Mouse (Mus musculus): ENCODE data around the gene Bmp2k.

Gene Bmp2k

GRCm38 (mm10) chr5:96972474-96973130 is 24.9 kb upstream of the Bmp2k start:
- no peak for DNase-seq (ENCODE audit: low read depth, low spot score)

- DNase-seq (ENCODE audit: low read depth, low spot score): no peak
Measured at GRCm38 (mm10) chr5:96973714-96974113, 23.8 kb upstream of the Bmp2k start.

DNA sequence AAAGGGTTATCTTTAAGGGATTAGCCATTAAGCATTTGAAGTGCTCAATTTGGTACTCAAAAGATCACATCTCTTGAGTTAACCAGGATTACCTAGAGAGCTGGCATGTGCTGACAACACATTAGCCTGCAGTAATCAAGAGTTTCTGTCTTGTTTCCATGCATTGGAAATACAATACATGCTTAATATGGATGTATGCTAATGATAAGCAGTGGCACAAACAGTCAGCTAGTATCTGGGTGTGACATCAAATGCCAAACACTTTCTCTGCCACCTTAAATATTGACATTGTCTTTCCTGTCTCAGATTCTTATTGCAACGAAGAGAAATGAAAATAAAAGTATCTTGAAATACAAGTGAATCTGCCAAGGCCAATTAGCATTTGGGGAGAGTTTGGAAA is 22.8 kb upstream of the Bmp2k start:
- no peak for DNase-seq (ENCODE audit: low read depth, low spot score)

GRCm38 (mm10) chr5:96975112-96975511 is 22.4 kb upstream of the Bmp2k start:
- no peak for DNase-seq (ENCODE audit: low read depth, low spot score)

- no peak for DNase-seq (ENCODE audit: low read depth, low spot score)
Measured at GRCm38 (mm10) chr5:96976150-96976549, 21.3 kb upstream of the Bmp2k start.

DNA sequence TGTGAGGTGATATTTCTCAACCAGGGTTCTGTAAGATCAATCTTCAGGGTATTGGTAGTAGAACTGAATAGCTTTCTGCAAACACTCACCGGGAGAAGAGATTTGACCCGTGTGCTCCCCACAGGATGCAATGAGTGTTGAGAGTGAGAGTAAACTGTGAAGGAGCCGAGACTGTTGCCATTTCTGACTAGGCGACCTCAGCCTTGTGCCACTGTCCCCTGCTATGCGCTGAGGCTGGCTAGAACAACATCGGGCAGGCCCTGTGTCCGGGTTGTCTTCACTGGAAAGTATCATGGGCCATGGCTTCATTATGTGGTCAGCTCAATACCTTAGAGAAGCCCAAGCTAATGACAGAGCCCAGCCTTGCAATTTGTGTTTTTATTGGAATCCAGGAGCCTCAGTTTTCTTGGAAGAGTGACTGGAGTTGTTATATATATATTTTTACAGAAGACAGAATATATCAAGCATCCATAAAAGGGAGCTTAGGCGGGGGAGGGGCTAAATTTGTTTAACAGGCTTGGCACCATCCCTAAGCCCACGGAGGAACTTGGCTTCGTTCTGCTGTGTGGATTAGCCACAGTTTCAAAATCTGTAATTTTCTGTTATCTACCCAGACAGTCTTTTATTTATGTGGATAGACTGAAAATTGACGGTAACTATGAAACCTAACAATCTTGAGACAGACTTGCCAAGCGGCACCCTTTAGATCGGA is 18.0 kb upstream of the Bmp2k start:
- DNase-seq (ENCODE audit: low read depth, low spot score): no peak

DNA sequence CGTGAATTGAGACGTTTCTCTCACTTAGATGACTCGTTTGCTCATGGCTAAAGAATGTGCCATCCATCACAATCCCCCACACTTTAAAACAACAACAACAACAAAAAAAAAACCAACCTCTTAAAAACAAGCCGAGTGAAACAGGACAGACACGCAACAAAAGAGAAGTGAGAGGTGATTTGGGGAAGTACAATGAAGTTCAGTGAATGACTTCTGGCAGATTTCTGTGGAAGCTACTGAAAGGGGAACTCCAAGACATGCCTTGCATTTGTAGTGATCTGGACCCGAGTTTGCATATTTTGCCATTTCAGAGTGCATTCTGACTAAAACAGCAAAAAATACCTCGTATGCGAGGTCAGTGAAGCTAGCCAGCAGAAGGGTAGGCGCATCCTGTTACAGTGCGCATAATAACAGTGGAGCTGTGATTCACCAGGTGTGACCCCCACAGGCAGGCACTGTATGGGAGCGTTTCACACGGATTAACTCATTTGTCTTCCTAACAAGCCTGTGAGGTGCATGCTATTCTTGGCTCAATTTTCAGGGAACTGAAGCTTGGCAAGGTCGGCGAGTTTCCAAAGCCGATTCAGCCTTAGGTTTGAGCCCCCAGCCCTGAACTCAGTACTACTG is 17.4 kb upstream of the Bmp2k start:
- DNase-seq (ENCODE audit: low read depth, low spot score): no peak

DNA sequence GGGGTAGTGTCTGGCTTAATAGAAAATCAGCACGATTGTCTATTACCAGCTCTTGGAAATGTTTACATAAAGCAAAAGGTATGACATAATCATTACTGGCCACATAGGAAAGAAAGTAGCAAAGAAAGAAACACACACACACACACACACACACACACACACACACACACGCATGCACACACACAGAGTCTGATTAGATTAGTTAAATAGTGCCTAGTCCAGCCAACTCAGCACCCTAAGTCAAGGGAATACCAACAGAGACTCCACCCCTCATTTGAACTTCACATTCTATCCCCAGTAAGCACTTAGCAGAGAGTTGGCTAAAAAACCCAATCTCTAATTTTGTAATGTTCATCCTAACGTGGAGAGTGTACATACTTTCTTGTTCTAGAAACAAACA is 15.5 kb upstream of the Bmp2k start:
- no peak for DNase-seq (ENCODE audit: low read depth, low spot score)

- no peak for DNase-seq (ENCODE audit: low read depth, low spot score)
Measured at GRCm38 (mm10) chr5:96983142-96983541, 14.3 kb upstream of the Bmp2k start.

- DNase-seq (ENCODE audit: low read depth, low spot score): no peak
Measured at GRCm38 (mm10) chr5:96986850-96987249, 10.6 kb upstream of the Bmp2k start.

DNA sequence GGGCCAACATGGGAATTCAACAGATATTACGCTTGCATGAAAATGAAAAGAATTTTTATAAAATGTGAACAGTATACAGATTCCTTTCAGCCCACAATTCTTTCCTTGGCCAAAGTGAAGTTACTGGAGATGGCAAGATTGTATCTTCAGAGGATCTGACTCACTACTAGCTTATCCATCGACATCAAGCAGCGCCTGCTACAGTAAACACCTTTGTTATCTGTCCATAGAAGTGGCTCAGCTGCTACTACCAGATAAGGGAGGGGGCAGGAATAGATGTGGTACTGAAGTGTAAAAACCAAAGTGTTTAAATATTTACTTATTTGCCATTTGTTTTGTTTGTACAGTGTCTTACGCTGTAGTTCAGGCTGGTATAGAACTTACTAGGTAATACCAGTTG is 8.6 kb upstream of the Bmp2k start:
- no peak for DNase-seq (ENCODE audit: low read depth, low spot score)

- DNase-seq (ENCODE audit: low read depth, low spot score): no peak
Measured at GRCm38 (mm10) chr5:96991156-96991555, 6.3 kb upstream of the Bmp2k start.

GRCm38 (mm10) chr5:96992651-96993050 is 4.8 kb upstream of the Bmp2k start:
- no peak for DNase-seq (ENCODE audit: low read depth, low spot score)

- no peak for DNase-seq (ENCODE audit: low read depth, low spot score)
Measured at GRCm38 (mm10) chr5:96993057-96993456, 4.4 kb upstream of the Bmp2k start.

GRCm38 (mm10) chr5:96995791-96996190 is 1.7 kb upstream of the Bmp2k start:
- DNase-seq (ENCODE audit: low read depth, low spot score): no peak

- DNase-seq (ENCODE audit: low read depth, low spot score): no peak
Measured at GRCm38 (mm10) chr5:96996401-96997309, 834 bp upstream of the Bmp2k start.

DNA sequence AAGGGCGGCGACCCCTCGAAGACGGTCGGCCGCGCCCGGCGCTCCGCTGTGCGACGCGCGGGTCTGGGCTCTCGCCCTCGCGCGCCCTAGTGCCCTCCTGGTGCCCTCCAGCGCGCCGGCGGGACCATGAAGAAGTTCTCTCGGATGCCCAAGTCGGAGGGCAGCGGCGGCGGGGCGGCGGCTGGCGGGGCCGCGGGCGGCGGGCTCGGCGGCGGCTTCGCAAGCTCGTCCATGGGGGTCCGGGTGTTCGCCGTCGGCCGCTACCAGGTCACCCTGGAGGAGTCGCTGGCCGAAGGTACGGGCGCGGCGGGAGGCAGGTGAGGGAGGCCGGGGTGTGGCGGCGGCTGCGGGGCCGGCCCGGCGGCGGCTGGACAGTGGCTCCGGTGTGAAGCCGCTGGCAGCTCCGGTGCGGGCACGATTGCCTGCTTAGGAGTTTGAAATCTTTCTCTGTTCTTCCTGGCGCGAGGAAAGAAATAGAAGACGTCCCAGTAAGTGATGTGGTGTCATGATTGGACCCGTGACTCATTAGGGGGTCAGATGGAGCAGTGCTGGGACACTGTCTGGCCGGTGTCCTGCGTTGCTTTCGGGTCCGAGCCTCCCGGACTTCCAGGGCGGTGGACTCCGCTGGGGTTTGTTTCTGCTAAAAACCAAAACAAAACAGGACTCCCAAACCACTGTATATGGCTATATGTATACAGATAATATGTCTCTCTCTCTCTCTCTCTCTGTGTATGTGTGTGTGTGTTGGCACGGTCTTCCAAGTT is 495 bp downstream of the Bmp2k start:
- no peak for DNase-seq (ENCODE audit: low read depth, low spot score)

- no peak for DNase-seq (ENCODE audit: low read depth, low spot score)
Measured at GRCm38 (mm10) chr5:96998566-96998907, 1.0 kb downstream of the Bmp2k start.

DNA sequence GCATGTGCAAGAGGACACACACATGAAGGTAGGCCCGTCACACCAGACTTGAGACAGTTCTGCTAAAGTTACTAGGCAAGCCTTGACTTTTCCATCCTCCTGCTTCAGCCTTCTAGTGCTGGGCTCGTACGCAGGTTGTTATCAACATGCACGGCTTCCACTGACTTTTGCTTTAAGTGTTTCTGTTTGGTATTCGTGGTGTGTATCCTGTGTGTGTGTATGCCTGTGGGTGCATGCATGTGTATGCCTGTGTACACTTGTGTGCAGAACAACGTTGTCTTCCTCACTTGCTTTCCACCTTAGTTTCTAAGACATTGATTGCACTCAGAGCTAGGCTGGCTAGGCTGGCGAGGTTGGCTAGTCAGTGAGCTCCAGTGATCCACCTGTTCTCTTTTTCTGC is 2.1 kb downstream of the Bmp2k start:
- DNase-seq (ENCODE audit: low read depth, low spot score): no peak

- DNase-seq (ENCODE audit: low read depth, low spot score): no peak
Measured at GRCm38 (mm10) chr5:97000524-97000923, 3.0 kb downstream of the Bmp2k start.

GRCm38 (mm10) chr5:97001153-97001552 is 3.7 kb downstream of the Bmp2k start:
- no peak for DNase-seq (ENCODE audit: low read depth, low spot score)
